Mouse (Mus musculus) liver, embryonic 12.5 days (tissue): ENCODE data around the gene Umad1. TPM values are rescaled to one million over a fixed set of nuclear protein-coding genes. Genes with fewer than 3 reads are reported as not detected.

ENCODE experiments used
- ATAC-seq: fragments of 200-750 bp; cut with Nextera tagmentation; 2 replicates; pipeline ENCODE4 v1.8.0; 2017; ENCODE audit warnings: moderate number of reproducible peaks, mild to moderate bottlenecking, moderate library complexity
- H3K27ac ChIP-seq: fragments of 300-500 bp; sonication (generic); 2 replicates; pipeline ENCODE4 v1.5.1; 2016; ENCODE audit warnings: mild to moderate bottlenecking
- H3K27me3 ChIP-seq: fragments of 300-500 bp; sonication (generic); replicated peaks from 2 replicates; pipeline ENCODE4 v1.6.1; 2016; ENCODE audit warnings: mild to moderate bottlenecking, moderate library complexity
- H3K36me3 ChIP-seq: fragments of 300-500 bp; sonication (generic); 2 replicates; pipeline ENCODE4 v1.6.1; 2016; ENCODE audit warnings: mild to moderate bottlenecking, moderate library complexity
- H3K4me1 ChIP-seq: fragments of 300-500 bp; sonication (generic); 2 replicates; pipeline ENCODE4 v1.6.1; 2016
- H3K4me2 ChIP-seq: fragments of 300-500 bp; sonication (generic); 2 replicates; pipeline ENCODE4 v1.6.1; 2016; ENCODE audit warnings: mild to moderate bottlenecking, moderate library complexity
- H3K4me3 ChIP-seq: fragments of 300-500 bp; sonication (generic); 2 replicates; pipeline ENCODE4 v1.5.1; 2016; ENCODE audit warnings: mild to moderate bottlenecking, moderate library complexity
- H3K9ac ChIP-seq: fragments of 300-500 bp; sonication (generic); 2 replicates; pipeline ENCODE4 v1.6.1; 2016; ENCODE audit warnings: mild to moderate bottlenecking, moderate library complexity
- H3K9me3 ChIP-seq: fragments of 300-500 bp; sonication (generic); replicated peaks from 2 replicates; pipeline ENCODE4 v1.6.1; 2016; ENCODE audit warnings: mild to moderate bottlenecking, moderate library complexity
- WGBS: fragments of 180-500 bp; shearing (Covaris S2); methylation state at CpG from one replicate; pipeline ENCODE4 v1.1.7; 2016; ENCODE audit not compliant: insufficient replicate concordance; 5-methylcytosine and 5-hydroxymethylcytosine counted together
- polyA plus RNA-seq: library from polyadenylated mRNA; unstranded; fragments of >200 nt; fragmentation: Nextera tagmentation; extraction: Ambion mirVana; gene quantifications from 2 replicates; pipeline ENCODE4 v1.2.1, GENCODE M21; 2016

Umad1 gene
- polyA plus RNA-seq, 1 experiment from 2014 or later, result 17.4 TPM

- Histone ChIP-seq H3K27me3 (no peaks in the 10 kb centered on the region), H3K36me3 (no peaks in the 10 kb centered on the region), H3K4me3 (no peak overlapping the region), H3K9ac (no peak overlapping the region), H3K4me1 (peaks cover 11% of the 10 kb centered on the region), H3K9me3 (no peaks in the 10 kb centered on the region), H3K4me2 (no peak overlapping the region), H3K27ac (no peak overlapping the region)
- no peak for ATAC-seq
- WGBS, result 65% methylated on average over 4 of the region's 4 CpGs
These were observed 95.8 kb downstream of the Umad1 start for GRCm38 (mm10) chr6:8354846-8355245.

- no peaks in the 10 kb centered on the region for H3K27me3 ChIP-seq
- peaks cover 6% of the 10 kb centered on the region; the same call in 1 of the 2 replicates for H3K4me1 ChIP-seq
- H3K4me3 ChIP-seq, result no peak overlapping the region
- no peaks in the 10 kb centered on the region for H3K9me3 ChIP-seq
- H3K4me2 ChIP-seq, result no peak overlapping the region
- H3K9ac ChIP-seq, result no peak overlapping the region
- ATAC-seq, result no peak
- no peaks in the 10 kb centered on the region for H3K36me3 ChIP-seq
- WGBS, result 40% methylated on average over 2 of the region's 2 CpGs
- H3K27ac ChIP-seq, result no peak overlapping the region
These were observed 99.1 kb downstream of the Umad1 start for GRCm38 (mm10) chr6:8358232-8358631.

- Histone ChIP-seq H3K9me3 (no peaks in the 10 kb centered on the region), H3K4me2 (no peak overlapping the region), H3K27me3 (no peaks in the 10 kb centered on the region), H3K4me1 (peaks cover 6% of the 10 kb centered on the region; the same call in 1 of the 2 replicates), H3K36me3 (no peaks in the 10 kb centered on the region), H3K9ac (no peak overlapping the region), H3K27ac (no peak overlapping the region), H3K4me3 (no peak overlapping the region)
- no peak for ATAC-seq
- 75% methylated on average over 2 of the region's 2 CpGs for WGBS
These were observed 99.7 kb downstream of the Umad1 start for GRCm38 (mm10) chr6:8358782-8359181.

GRCm38 (mm10) chr6:8360805-8361204, 101.7 kb downstream of the Umad1 start:
- Histone ChIP-seq H3K4me3 (no peak overlapping the region), H3K4me1 (peaks cover 6% of the 10 kb centered on the region; the same call in 1 of the 2 replicates), H3K27ac (no peak overlapping the region), H3K4me2 (no peak overlapping the region), H3K27me3 (no peaks in the 10 kb centered on the region), H3K36me3 (no peaks in the 10 kb centered on the region), H3K9ac (no peak overlapping the region), H3K9me3 (no peaks in the 10 kb centered on the region)
- 79% methylated on average over 7 of the region's 7 CpGs for WGBS
- no peak for ATAC-seq

- H3K9me3 ChIP-seq, result no peaks in the 10 kb centered on the region
- WGBS, result 67% methylated on average over 12 of the region's 12 CpGs
- H3K27me3 ChIP-seq, result no peaks in the 10 kb centered on the region
- H3K9ac ChIP-seq, result no peak overlapping the region
- H3K4me2 ChIP-seq, result no peak overlapping the region
- ATAC-seq, result no peak
- no peaks in the 10 kb centered on the region for H3K36me3 ChIP-seq
- no peak overlapping the region for H3K4me3 ChIP-seq
- no peak overlapping the region for H3K27ac ChIP-seq
- 0 out of 2 replicates have a peak, but pooled peaks cover 2% of the 10 kb centered on the region for H3K4me1 ChIP-seq
These were observed 105.1 kb downstream of the Umad1 start for GRCm38 (mm10) chr6:8364033-8364756.

- ATAC-seq, result no peak
- H3K9ac ChIP-seq, result no peak overlapping the region
- WGBS, result 83% methylated on average over 11 of the region's 11 CpGs
These were observed 105.7 kb downstream of the Umad1 start for GRCm38 (mm10) chr6:8364757-8365150.

GRCm38 (mm10) chr6:8367675-8368074, 108.6 kb downstream of the Umad1 start:
- 91% methylated on average over 4 of the region's 4 CpGs for WGBS
- Histone ChIP-seq H3K4me2 (no peak overlapping the region), H3K36me3 (no peaks in the 10 kb centered on the region), H3K4me3 (no peak overlapping the region), H3K27ac (no peak overlapping the region), H3K9ac (no peak overlapping the region), H3K9me3 (no peaks in the 10 kb centered on the region), H3K4me1 (no peaks in the 10 kb centered on the region), H3K27me3 (no peaks in the 10 kb centered on the region)
- ATAC-seq, result no peak

More at GRCm38 (mm10) chr6:8364757-8365150, 105.7 kb downstream of the Umad1 start:
- Histone ChIP-seq H3K4me1 (no peaks in the 10 kb centered on the region), H3K4me3 (no peak overlapping the region), H3K9me3 (no peaks in the 10 kb centered on the region), H3K27ac (no peak overlapping the region), H3K4me2 (no peak overlapping the region), H3K36me3 (no peaks in the 10 kb centered on the region), H3K27me3 (no peaks in the 10 kb centered on the region)

- Histone ChIP-seq H3K4me1 (no peaks in the 10 kb centered on the region), H3K9me3 (no peaks in the 10 kb centered on the region), H3K36me3 (no peaks in the 10 kb centered on the region), H3K9ac (no peak overlapping the region), H3K27ac (no peak overlapping the region), H3K27me3 (no peaks in the 10 kb centered on the region), H3K4me2 (no peak overlapping the region), H3K4me3 (no peak overlapping the region)
- WGBS, result 72% methylated on average over 2 of the region's 2 CpGs
- ATAC-seq, result no peak
These were observed 109.2 kb downstream of the Umad1 start for GRCm38 (mm10) chr6:8368198-8368864.

GRCm38 (mm10) chr6:8370624-8371023, 111.5 kb downstream of the Umad1 start:
- Histone ChIP-seq H3K27ac (no peak overlapping the region), H3K4me1 (no peaks in the 10 kb centered on the region), H3K4me2 (no peak overlapping the region), H3K9ac (no peak overlapping the region), H3K36me3 (no peaks in the 10 kb centered on the region), H3K27me3 (no peaks in the 10 kb centered on the region), H3K9me3 (no peaks in the 10 kb centered on the region), H3K4me3 (no peak overlapping the region)
- WGBS, result 73% methylated on average over 3 of the region's 3 CpGs
- ATAC-seq, result no peak

- no peaks in the 10 kb centered on the region for H3K27me3 ChIP-seq
- no peak for ATAC-seq
- no peaks in the 10 kb centered on the region for H3K36me3 ChIP-seq
- no peak overlapping the region for H3K9ac ChIP-seq
- H3K4me1 ChIP-seq, result no peaks in the 10 kb centered on the region
- no peak overlapping the region for H3K27ac ChIP-seq
- H3K4me2 ChIP-seq, result no peak overlapping the region
- H3K4me3 ChIP-seq, result no peak overlapping the region
- WGBS, result 65% methylated on average over 2 of the region's 2 CpGs
- no peaks in the 10 kb centered on the region for H3K9me3 ChIP-seq
These were observed 114.0 kb downstream of the Umad1 start for GRCm38 (mm10) chr6:8373051-8373450.

GRCm38 (mm10) chr6:8373851-8374250, 114.8 kb downstream of the Umad1 start:
- H3K27ac ChIP-seq, result no peak overlapping the region
- no peaks in the 10 kb centered on the region for H3K27me3 ChIP-seq
- no peak overlapping the region for H3K9ac ChIP-seq
- no peak overlapping the region for H3K4me2 ChIP-seq
- no peaks in the 10 kb centered on the region for H3K4me1 ChIP-seq
- H3K36me3 ChIP-seq, result no peaks in the 10 kb centered on the region
- H3K9me3 ChIP-seq, result no peaks in the 10 kb centered on the region
- no peak for ATAC-seq
- WGBS, result 79% methylated on average over 8 of the region's 8 CpGs
- no peak overlapping the region for H3K4me3 ChIP-seq

- H3K4me2 ChIP-seq, result no peak overlapping the region
- no peak overlapping the region for H3K4me3 ChIP-seq
- H3K4me1 ChIP-seq, result no peaks in the 10 kb centered on the region
- no peak overlapping the region for H3K9ac ChIP-seq
- WGBS, result 77% methylated on average over 6 of the region's 6 CpGs
- H3K27me3 ChIP-seq, result no peaks in the 10 kb centered on the region
- no peak for ATAC-seq
- H3K9me3 ChIP-seq, result no peaks in the 10 kb centered on the region
- H3K36me3 ChIP-seq, result no peaks in the 10 kb centered on the region
- H3K27ac ChIP-seq, result no peak overlapping the region
These were observed 115.2 kb downstream of the Umad1 start for GRCm38 (mm10) chr6:8374290-8374689.
